Mouse (Mus musculus) myocyte (in vitro differentiated cells): ENCODE data around the gene Gm5148. TPM values are rescaled to one million over a fixed set of nuclear protein-coding genes. Genes with fewer than 3 reads are reported as not detected.

Experiments
- H3K27me3 ChIP-seq: one replicate; pipeline ENCODE4 v1.6.1; 2011; ENCODE audit not compliant: control insufficient read depth, insufficient read depth, insufficient read length
- H3K36me3 ChIP-seq: one replicate; pipeline ENCODE4 v1.6.1; 2011; ENCODE audit not compliant: control insufficient read depth, insufficient read depth
- H3K4me2 ChIP-seq: one replicate; pipeline ENCODE4 v1.6.1; 2011; ENCODE audit warnings: low read depth, control low read depth
- H3K4me3 ChIP-seq: one replicate; pipeline ENCODE4 v1.5.1; 2011; ENCODE audit warnings: mild to moderate bottlenecking, control low read depth, moderate library complexity
- H3K79me2 ChIP-seq: one replicate; pipeline ENCODE4 v1.6.1; 2011; ENCODE audit not compliant: control insufficient read depth, insufficient read depth
- H3ac ChIP-seq: one replicate; pipeline ENCODE4 v1.6.1; 2011; ENCODE audit not compliant: control insufficient read depth, insufficient read length
- CEBPB ChIP-seq: IDR thresholded peaks from 2 replicates; pipeline ENCODE4 v1.6.1; 2011; ENCODE audit warnings: mild to moderate bottlenecking, moderate library complexity; ENCODE audit not compliant: poor library complexity, insufficient read depth, severe bottlenecking
- E2F4 ChIP-seq: IDR thresholded peaks from one replicate; pipeline ENCODE4 v1.6.1; 2011; ENCODE audit warnings: mild to moderate bottlenecking, control low read depth, moderate library complexity; ENCODE audit not compliant: insufficient read depth
- MAX ChIP-seq: IDR thresholded peaks from one replicate; pipeline ENCODE4 v1.6.1; 2011; ENCODE audit warnings: low read depth, mild to moderate bottlenecking, control low read depth
- MYOD1 ChIP-seq, 3 experiments: IDR thresholded peaks; one replicate each; pipeline ENCODE4 v1.6.1; 2011; ENCODE audit warnings: control low read depth in 2 of 3, low read depth in 2 of 3, mild to moderate bottlenecking in 2 of 3, moderate library complexity in 1 of 3; ENCODE audit not compliant: insufficient read length in 2 of 3, control insufficient read depth in 1 of 3
- MYOG ChIP-seq, 3 experiments: IDR thresholded peaks; one replicate each; pipeline ENCODE4 v1.6.1; 2011; ENCODE audit warnings: control low read depth in 2 of 3, low read depth in 2 of 3, mild to moderate bottlenecking in 2 of 3; ENCODE audit not compliant: insufficient read length in 2 of 3, control insufficient read depth in 1 of 3, insufficient read depth in 1 of 3
- POLR2A ChIP-seq: IDR thresholded peaks from one replicate; pipeline ENCODE4 v1.6.1; 2011; ENCODE audit warnings: low read depth, mild to moderate bottlenecking, control low read depth, moderate library complexity; ENCODE audit not compliant: insufficient read length
- POLR2AphosphoS2 ChIP-seq: IDR thresholded peaks from one replicate; pipeline ENCODE4 v1.6.1; 2011; ENCODE audit warnings: low read depth, control low read depth; ENCODE audit not compliant: insufficient read length
- REST ChIP-seq: IDR thresholded peaks from one replicate; pipeline ENCODE4 v1.6.1; 2011; ENCODE audit warnings: mild to moderate bottlenecking, control low read depth, moderate library complexity; ENCODE audit not compliant: insufficient read depth, insufficient read length
- SRF ChIP-seq: IDR thresholded peaks from one replicate; pipeline ENCODE4 v1.6.1; 2011; ENCODE audit warnings: low read depth; ENCODE audit not compliant: control insufficient read depth, insufficient read length
- TCF12 ChIP-seq: IDR thresholded peaks from one replicate; pipeline ENCODE4 v1.6.1; 2011; ENCODE audit warnings: mild to moderate bottlenecking, control low read depth; ENCODE audit not compliant: poor library complexity, insufficient read depth, severe bottlenecking
- TCF3 ChIP-seq: IDR thresholded peaks from one replicate; pipeline ENCODE4 v1.6.1; 2011; ENCODE audit warnings: low read depth, control low read depth; ENCODE audit not compliant: insufficient read length
- USF1 ChIP-seq: IDR thresholded peaks from one replicate; pipeline ENCODE4 v1.6.1; 2011; ENCODE audit warnings: low read depth, mild to moderate bottlenecking, control low read depth, moderate library complexity
- polyA plus RNA-seq: library from polyadenylated mRNA; unstranded; fragments of >200 nt; fragmentation: generic; extraction: Trizol; gene quantifications from one replicate; pipeline ENCODE4 v1.2.1, GENCODE M21; 2012; ENCODE audit warnings: missing spikeins

Gene Gm5148
- polyA plus RNA-seq, 1 experiment: 27.4 TPM

- Histone ChIP-seq H3K4me3 (no peak overlapping the region), H3ac (no peak overlapping the region), H3K36me3 (no peaks in the 10 kb centered on the region), H3K4me2 (no peak overlapping the region), H3K79me2 (no peaks in the 10 kb centered on the region), H3K27me3 (no peaks in the 10 kb centered on the region)
- TF ChIP-seq SRF: no peak
- TF ChIP-seq MYOD1 (IDR thresholded peaks at IDR 0.05; ENCODE audit: control insufficient read depth in 1 of 3, insufficient read length in 2 of 3, low read depth in 2 of 3): no peak
- TF ChIP-seq POLR2A: no peak
- no peak for TF ChIP-seq POLR2AphosphoS2
- TF ChIP-seq CEBPB: no peak
- no peak for TF ChIP-seq USF1
- TF ChIP-seq E2F4: no peak
- no peak for TF ChIP-seq TCF12
- TF ChIP-seq MAX: no peak
- TF ChIP-seq REST: no peak
- no peak for TF ChIP-seq TCF3
- TF ChIP-seq MYOG (IDR thresholded peaks at IDR 0.05; ENCODE audit: control insufficient read depth in 1 of 3, insufficient read depth in 1 of 3, insufficient read length in 2 of 3, low read depth in 2 of 3): no peak
Measured at GRCm38 (mm10) chr3:37722487-37723060, 1.7 kb downstream of the Gm5148 start.

DNA sequence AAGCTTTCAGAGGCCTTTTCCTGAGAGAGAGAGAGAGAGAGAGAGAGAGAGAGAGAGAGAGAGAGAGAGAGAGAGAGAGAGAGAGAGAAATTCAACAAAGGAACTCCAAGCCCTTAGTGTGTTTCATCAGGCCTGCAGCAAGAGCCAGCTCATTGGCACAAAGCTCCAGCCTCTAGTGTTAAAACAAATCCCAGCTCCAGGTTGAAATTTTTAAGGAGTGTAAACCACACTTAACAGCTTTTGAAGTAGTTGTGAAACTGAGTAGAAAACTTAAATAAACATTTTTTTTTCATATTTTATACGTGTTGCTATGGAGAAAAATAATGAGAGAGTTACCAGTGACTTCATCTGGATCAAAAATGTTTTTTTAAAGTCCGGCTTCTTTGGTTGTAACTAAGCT lies 7.3 kb downstream of the Gm5148 start:
- H3K4me2 ChIP-seq: no peak overlapping the region

DNA sequence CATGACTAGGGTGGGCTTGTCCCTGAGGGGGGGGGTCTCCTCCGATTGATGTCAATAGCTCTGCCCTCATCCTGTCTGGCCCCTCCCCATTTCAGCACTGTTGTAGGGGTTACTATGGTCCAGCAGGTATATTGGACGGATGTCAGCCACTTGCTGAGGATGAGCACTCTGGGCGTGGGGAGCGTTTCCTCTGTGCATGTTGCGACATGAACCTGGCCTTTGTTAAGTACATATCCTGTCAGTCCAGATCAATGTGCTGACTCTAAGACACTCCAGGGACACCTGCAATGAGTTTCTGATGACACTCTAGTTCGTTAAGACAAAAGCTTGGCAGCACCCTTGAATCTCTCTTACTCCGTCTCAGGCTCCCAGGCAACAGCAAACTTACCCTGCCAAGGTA lies 8.6 kb downstream of the Gm5148 start:
- Histone ChIP-seq H3K27me3 (no peaks in the 10 kb centered on the region), H3K4me2 (no peak overlapping the region), H3K4me3 (no peak overlapping the region), H3ac (no peak overlapping the region), H3K79me2 (no peaks in the 10 kb centered on the region), H3K36me3 (no peaks in the 10 kb centered on the region)
- no peak for TF ChIP-seq MYOG (IDR thresholded peaks at IDR 0.05; ENCODE audit: control insufficient read depth in 1 of 3, insufficient read depth in 1 of 3, insufficient read length in 2 of 3, low read depth in 2 of 3)
- TF ChIP-seq POLR2AphosphoS2: no peak
- no peak for TF ChIP-seq MAX
- TF ChIP-seq MYOD1 (IDR thresholded peaks at IDR 0.05; ENCODE audit: control insufficient read depth in 1 of 3, insufficient read length in 2 of 3, low read depth in 2 of 3): no peak
- no peak for TF ChIP-seq TCF3
- TF ChIP-seq CEBPB: no peak
- no peak for TF ChIP-seq POLR2A
- no peak for TF ChIP-seq REST
- TF ChIP-seq SRF: no peak
- no peak for TF ChIP-seq TCF12
- no peak for TF ChIP-seq E2F4

More for the DNA sequence above, 7.3 kb downstream of the Gm5148 start:
- no peak overlapping the region for H3ac ChIP-seq
- no peaks in the 10 kb centered on the region for H3K79me2 ChIP-seq
- H3K36me3 ChIP-seq: no peaks in the 10 kb centered on the region
- TF ChIP-seq POLR2A (no peak), MYOG (IDR thresholded peaks at IDR 0.05; ENCODE audit: control insufficient read depth in 1 of 3, insufficient read depth in 1 of 3, insufficient read length in 2 of 3, low read depth in 2 of 3) (no peak), SRF (no peak), CEBPB (no peak), MYOD1 (IDR thresholded peaks at IDR 0.05; ENCODE audit: control insufficient read depth in 1 of 3, insufficient read length in 2 of 3, low read depth in 2 of 3) (no peak), MAX (no peak), REST (no peak), USF1 (no peak), E2F4 (no peak), TCF12 (no peak), POLR2AphosphoS2 (no peak), TCF3 (no peak)
- H3K4me3 ChIP-seq: no peak overlapping the region
- H3K27me3 ChIP-seq: no peaks in the 10 kb centered on the region

DNA sequence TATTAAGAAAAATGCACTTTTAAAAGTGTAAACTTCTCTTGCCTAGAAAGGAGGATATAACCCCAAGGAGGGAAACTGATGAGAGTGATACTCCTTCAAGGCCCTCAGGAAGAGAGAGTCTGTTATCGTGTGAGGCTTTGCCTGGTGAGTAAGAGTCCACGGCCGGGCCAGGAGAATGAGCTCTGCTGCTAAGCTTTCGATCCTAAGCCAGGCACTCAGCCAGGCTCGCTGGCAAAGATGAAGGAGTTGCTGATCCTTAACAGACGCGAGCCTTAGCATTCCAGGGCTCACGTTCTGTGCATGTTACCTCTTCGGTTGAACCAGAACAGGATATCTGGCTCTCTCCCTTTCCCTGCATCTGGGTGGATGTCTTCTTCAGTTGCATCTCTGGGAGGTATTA lies 11.8 kb downstream of the Gm5148 start:
- Histone ChIP-seq H3K27me3 (no peaks in the 10 kb centered on the region), H3K79me2 (no peaks in the 10 kb centered on the region), H3K4me3 (no peak overlapping the region), H3ac (no peak overlapping the region), H3K4me2 (no peak overlapping the region), H3K36me3 (no peaks in the 10 kb centered on the region)
- TF ChIP-seq POLR2A: no peak
- no peak for TF ChIP-seq CEBPB
- no peak for TF ChIP-seq TCF12
- no peak for TF ChIP-seq MYOG (IDR thresholded peaks at IDR 0.05; ENCODE audit: control insufficient read depth in 1 of 3, insufficient read depth in 1 of 3, insufficient read length in 2 of 3, low read depth in 2 of 3)
- no peak for TF ChIP-seq E2F4
- no peak for TF ChIP-seq SRF
- no peak for TF ChIP-seq TCF3

- Histone ChIP-seq H3K4me2 (no peak overlapping the region), H3K36me3 (no peaks in the 10 kb centered on the region), H3K79me2 (no peaks in the 10 kb centered on the region), H3K4me3 (no peak overlapping the region), H3ac (no peak overlapping the region), H3K27me3 (no peaks in the 10 kb centered on the region)
- TF ChIP-seq TCF12 (no peak), E2F4 (no peak), MYOD1 (IDR thresholded peaks at IDR 0.05; ENCODE audit: control insufficient read depth in 1 of 3, insufficient read length in 2 of 3, low read depth in 2 of 3) (no peak), USF1 (no peak), MYOG (IDR thresholded peaks at IDR 0.05; ENCODE audit: control insufficient read depth in 1 of 3, insufficient read depth in 1 of 3, insufficient read length in 2 of 3, low read depth in 2 of 3) (no peak), SRF (no peak), POLR2A (no peak)
Measured at GRCm38 (mm10) chr3:37711639-37712038, 12.7 kb downstream of the Gm5148 start.
